Mouse (Mus musculus): ENCODE data around the gene Tenm4.

GRCm38 (mm10) chr7:96777938-96778600 is 607.0 kb downstream of the Tenm4 start:
- TF ChIP-seq POLR2A (IDR thresholded peaks at IDR 0.05; ENCODE audit: low read depth, low read length) (no peak), CTCF (IDR thresholded peaks at IDR 0.05; ENCODE audit: extremely low read depth, insufficient read length, insufficient replicate concordance, low read depth, low read length) (no peak)
